Mouse (Mus musculus) stomach, postnatal 0 days (tissue): Measurements from ENCODE around the gene Fndc10.

Source experiments
- CTCF ChIP-seq: IDR thresholded peaks from 2 replicates; pipeline ENCODE4 v1.5.1; 2016; ENCODE audit warnings: antibody characterized with exemption, low read depth, mild to moderate bottlenecking, moderate library complexity
- EP300 ChIP-seq: optimal IDR thresholded peaks from 2 replicates; pipeline ENCODE3; 2016; ENCODE audit warnings: antibody characterized with exemption

GRCm38 (mm10) chr4:155704721-155705591 lies 10.8 kb downstream of the Fndc10 start, which contains the start of gene Ssu72:
- peak; percentile 20 for TF ChIP-seq EP300
- no peak for TF ChIP-seq CTCF
